Mouse (Mus musculus): Measurements from ENCODE around the gene Slc2a9. TPM values are rescaled to one million over a fixed set of nuclear protein-coding genes. Genes with fewer than 3 reads are reported as not detected.

The Slc2a9 gene
- polyA plus RNA-seq, 1 experiment: not detected

DNA sequence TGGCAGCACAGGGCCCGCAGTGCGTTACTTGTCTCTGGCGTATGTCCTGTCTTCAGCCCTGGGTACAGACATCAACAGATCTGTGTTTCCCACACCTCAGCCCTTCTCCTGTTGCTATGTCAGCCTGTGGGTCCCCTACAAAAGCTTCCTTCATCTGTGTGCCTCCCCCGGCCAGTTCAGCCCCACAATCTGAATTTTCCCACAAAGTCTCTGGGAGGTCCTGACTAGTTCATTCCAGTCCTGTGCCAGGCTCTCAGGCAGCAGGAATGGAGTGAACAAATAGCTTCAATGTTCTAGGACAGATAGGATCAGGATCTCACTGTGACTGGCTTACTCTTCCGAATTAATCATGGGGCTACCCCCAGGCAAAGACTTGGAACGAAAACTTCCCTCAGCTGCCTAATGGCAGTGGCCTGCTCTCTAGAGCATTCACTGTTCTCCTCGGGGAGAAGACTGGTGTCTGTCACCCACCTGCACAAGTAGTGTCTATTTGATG lies 3.6 kb downstream of the Slc2a9 start:
- Histone ChIP-seq H3K9ac (ENCODE audit: low read depth, poor library complexity, severe bottlenecking) (no peak overlapping the region), H3K9me3 (replicated peaks; ENCODE audit: control insufficient read depth, insufficient read depth, low read length, poor library complexity, severe bottlenecking) (no peaks in the 10 kb centered on the region), H3K4me3 (ENCODE audit: low read depth, low read length) (no peak overlapping the region), H3K27ac (ENCODE audit: insufficient read depth, low read length) (no peak overlapping the region), H3K4me1 (ENCODE audit: control insufficient read depth, insufficient read depth, low read length) (no peaks in the 10 kb centered on the region), H3K36me3 (ENCODE audit: control insufficient read depth, insufficient read depth, low read length, poor library complexity, severe bottlenecking) (no peaks in the 10 kb centered on the region), H3K27me3 (ENCODE audit: control insufficient read depth, insufficient read depth, low read length, poor library complexity, severe bottlenecking) (no peaks in the 10 kb centered on the region)
- TF ChIP-seq EP300 (IDR thresholded peaks at IDR 0.05; ENCODE audit: insufficient read depth, low read depth, low read length): no peak
- TF ChIP-seq POLR2A (IDR thresholded peaks at IDR 0.05; ENCODE audit: insufficient read depth, low read length): no peak

DNA sequence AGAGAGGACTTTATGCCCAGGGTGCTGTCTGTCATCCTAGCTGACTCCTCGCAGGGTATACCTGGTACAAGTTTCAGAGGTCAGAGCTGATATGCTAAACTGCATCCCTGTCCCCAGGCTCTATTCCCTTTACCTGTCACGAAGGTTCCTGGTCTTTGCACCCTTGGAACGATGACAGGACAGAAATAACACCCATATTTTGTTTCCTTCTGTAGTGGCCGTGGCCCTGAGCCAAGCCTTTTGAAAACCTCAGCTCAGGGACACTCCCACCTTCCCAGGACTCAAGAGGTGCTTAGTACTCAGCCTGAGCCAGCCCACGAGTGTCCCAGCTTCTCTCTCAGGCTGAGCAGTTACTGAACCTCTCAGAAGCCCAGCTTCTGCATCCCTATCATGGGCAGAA lies 4.5 kb downstream of the Slc2a9 start:
- Histone ChIP-seq H3K27ac (ENCODE audit: insufficient read depth, low read length) (no peak overlapping the region), H3K4me3 (ENCODE audit: low read depth, low read length) (no peak overlapping the region), H3K27me3 (ENCODE audit: control insufficient read depth, insufficient read depth, low read length, poor library complexity, severe bottlenecking) (no peaks in the 10 kb centered on the region), H3K36me3 (ENCODE audit: control insufficient read depth, insufficient read depth, low read length, poor library complexity, severe bottlenecking) (no peaks in the 10 kb centered on the region), H3K9ac (ENCODE audit: low read depth, poor library complexity, severe bottlenecking) (no peak overlapping the region), H3K9me3 (replicated peaks; ENCODE audit: control insufficient read depth, insufficient read depth, low read length, poor library complexity, severe bottlenecking) (no peaks in the 10 kb centered on the region), H3K4me1 (ENCODE audit: control insufficient read depth, insufficient read depth, low read length) (no peaks in the 10 kb centered on the region)
- TF ChIP-seq POLR2A (IDR thresholded peaks at IDR 0.05; ENCODE audit: insufficient read depth, low read length): no peak
- no peak for TF ChIP-seq CTCF (IDR thresholded peaks at IDR 0.05; ENCODE audit: low read depth, low read length)
- TF ChIP-seq EP300 (IDR thresholded peaks at IDR 0.05; ENCODE audit: insufficient read depth, low read depth, low read length): no peak

DNA sequence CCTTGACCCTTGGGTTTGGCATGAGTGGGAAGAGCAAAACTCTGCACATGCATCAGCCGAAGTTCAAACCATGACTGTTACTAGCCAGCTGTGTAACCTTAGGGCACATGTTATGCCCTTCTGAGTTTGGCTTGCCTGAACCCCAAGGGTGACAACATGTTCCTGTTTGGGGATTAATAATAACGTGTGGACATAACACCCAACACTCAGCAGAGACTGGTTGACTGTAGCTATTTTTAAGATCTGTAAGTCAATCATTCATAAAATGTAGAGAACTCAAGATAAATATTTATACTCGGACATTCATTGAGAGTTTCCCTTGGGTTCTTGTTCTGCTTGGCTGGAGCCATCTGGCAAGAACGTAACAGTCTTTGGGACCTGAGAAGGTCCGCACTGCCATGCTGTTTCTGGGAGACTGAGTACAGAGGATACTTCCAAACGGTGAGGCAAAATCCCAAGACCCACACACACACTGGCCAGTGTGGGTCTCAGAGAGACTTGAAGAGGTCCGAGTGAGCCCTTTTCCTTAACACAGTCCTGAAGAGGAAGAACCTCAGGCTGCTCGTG lies 6.4 kb downstream of the Slc2a9 start:
- TF ChIP-seq EP300 (IDR thresholded peaks at IDR 0.05; ENCODE audit: insufficient read depth, low read depth, low read length) (no peak), POLR2A (IDR thresholded peaks at IDR 0.05; ENCODE audit: insufficient read depth, low read length) (no peak), CTCF (IDR thresholded peaks at IDR 0.05; ENCODE audit: low read depth, low read length) (no peak)
- H3K4me1 ChIP-seq (ENCODE audit: control insufficient read depth, insufficient read depth, low read length): no peaks in the 10 kb centered on the region
- H3K27ac ChIP-seq (ENCODE audit: insufficient read depth, low read length): no peak overlapping the region
- H3K9ac ChIP-seq (ENCODE audit: low read depth, poor library complexity, severe bottlenecking): no peak overlapping the region
- no peaks in the 10 kb centered on the region for H3K36me3 ChIP-seq (ENCODE audit: control insufficient read depth, insufficient read depth, low read length, poor library complexity, severe bottlenecking)
- no peaks in the 10 kb centered on the region for H3K9me3 ChIP-seq (replicated peaks; ENCODE audit: control insufficient read depth, insufficient read depth, low read length, poor library complexity, severe bottlenecking)
- H3K4me3 ChIP-seq (ENCODE audit: low read depth, low read length): no peak overlapping the region
- H3K27me3 ChIP-seq (ENCODE audit: control insufficient read depth, insufficient read depth, low read length, poor library complexity, severe bottlenecking): no peaks in the 10 kb centered on the region

DNA sequence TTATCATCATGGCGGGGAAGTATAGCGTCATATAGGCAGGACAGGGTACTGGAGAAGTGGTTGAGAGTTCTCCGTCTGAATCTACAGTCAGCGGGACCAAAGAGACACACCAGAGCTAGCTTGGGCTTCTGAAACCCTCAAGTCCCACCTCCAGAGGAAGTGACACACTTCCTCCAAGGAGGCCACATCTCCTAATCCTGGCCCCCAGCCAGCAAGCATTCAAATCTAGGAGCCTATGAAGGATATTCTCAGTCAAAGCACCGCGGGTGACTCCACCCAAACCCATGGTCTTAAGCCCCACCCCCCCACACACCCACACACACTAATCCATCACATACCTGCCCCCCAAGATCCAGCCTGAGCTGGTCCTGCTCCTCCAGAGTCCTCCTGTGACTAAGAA lies 9.1 kb downstream of the Slc2a9 start:
- H3K27ac ChIP-seq (ENCODE audit: insufficient read depth, low read length): no peak overlapping the region
- H3K9me3 ChIP-seq (replicated peaks; ENCODE audit: control insufficient read depth, insufficient read depth, low read length, poor library complexity, severe bottlenecking): no peaks in the 10 kb centered on the region
- H3K36me3 ChIP-seq (ENCODE audit: control insufficient read depth, insufficient read depth, low read length, poor library complexity, severe bottlenecking): no peaks in the 10 kb centered on the region
- H3K4me1 ChIP-seq (ENCODE audit: control insufficient read depth, insufficient read depth, low read length): no peaks in the 10 kb centered on the region
- H3K4me3 ChIP-seq (ENCODE audit: low read depth, low read length): no peak overlapping the region
- TF ChIP-seq POLR2A (IDR thresholded peaks at IDR 0.05; ENCODE audit: insufficient read depth, low read length) (no peak), EP300 (IDR thresholded peaks at IDR 0.05; ENCODE audit: insufficient read depth, low read depth, low read length) (no peak), CTCF (IDR thresholded peaks at IDR 0.05; ENCODE audit: low read depth, low read length) (no peak)
- H3K27me3 ChIP-seq (ENCODE audit: control insufficient read depth, insufficient read depth, low read length, poor library complexity, severe bottlenecking): no peaks in the 10 kb centered on the region
- no peak overlapping the region for H3K9ac ChIP-seq (ENCODE audit: low read depth, poor library complexity, severe bottlenecking)

DNA sequence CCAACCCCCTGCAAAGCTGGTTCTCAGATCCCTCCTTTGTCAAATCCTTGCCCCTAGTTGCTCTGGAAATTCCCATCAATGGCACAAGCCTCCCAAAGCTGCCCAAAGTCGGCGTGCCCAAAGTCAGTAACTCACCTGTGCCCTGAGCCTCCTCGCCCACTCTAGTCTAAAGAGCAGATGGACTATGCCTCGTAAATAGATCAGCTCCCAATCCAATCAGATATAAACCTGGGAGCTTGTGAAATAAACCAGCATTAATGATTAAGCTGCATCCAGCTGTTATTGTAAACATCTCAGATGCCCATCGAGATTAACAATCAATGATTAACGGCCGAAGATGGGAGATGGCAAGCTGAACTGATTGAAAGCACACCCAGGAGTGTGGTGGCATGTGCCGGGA lies 11.2 kb downstream of the Slc2a9 start:
- H3K36me3 ChIP-seq (ENCODE audit: control insufficient read depth, insufficient read depth, low read length, poor library complexity, severe bottlenecking): no peaks in the 10 kb centered on the region
- no peak for TF ChIP-seq CTCF (IDR thresholded peaks at IDR 0.05; ENCODE audit: low read depth, low read length)
- TF ChIP-seq EP300 (IDR thresholded peaks at IDR 0.05; ENCODE audit: insufficient read depth, low read depth, low read length): no peak
- H3K9me3 ChIP-seq (replicated peaks; ENCODE audit: control insufficient read depth, insufficient read depth, low read length, poor library complexity, severe bottlenecking): no peaks in the 10 kb centered on the region
- H3K27ac ChIP-seq (ENCODE audit: insufficient read depth, low read length): no peak overlapping the region
- peaks cover 5% of the 10 kb centered on the region for H3K4me1 ChIP-seq (ENCODE audit: control insufficient read depth, insufficient read depth, low read length)
- no peaks in the 10 kb centered on the region for H3K27me3 ChIP-seq (ENCODE audit: control insufficient read depth, insufficient read depth, low read length, poor library complexity, severe bottlenecking)
- no peak overlapping the region for H3K9ac ChIP-seq (ENCODE audit: low read depth, poor library complexity, severe bottlenecking)
- H3K4me3 ChIP-seq (ENCODE audit: low read depth, low read length): no peak overlapping the region

DNA sequence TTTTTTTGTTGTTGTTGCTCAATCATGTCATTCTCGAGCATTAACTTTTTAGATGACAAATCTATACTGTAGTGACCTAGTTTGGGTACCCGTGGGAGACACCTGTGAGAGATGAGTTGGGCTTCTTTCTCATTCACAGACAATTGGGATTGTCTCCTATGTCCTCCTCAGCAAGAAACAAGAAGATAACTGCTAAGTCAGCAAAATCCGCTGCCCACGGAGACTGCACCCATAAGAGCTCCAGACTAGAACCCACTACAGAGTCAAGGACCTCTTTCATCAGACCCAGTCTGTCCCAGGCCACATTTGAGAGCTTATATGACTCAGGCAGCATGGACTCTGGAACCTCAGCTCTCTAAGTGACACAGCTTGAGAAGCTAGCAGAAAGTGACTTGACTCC lies 13.2 kb downstream of the Slc2a9 start:
- TF ChIP-seq POLR2A (IDR thresholded peaks at IDR 0.05; ENCODE audit: insufficient read depth, low read length) (no peak), EP300 (IDR thresholded peaks at IDR 0.05; ENCODE audit: insufficient read depth, low read depth, low read length) (no peak), CTCF (IDR thresholded peaks at IDR 0.05; ENCODE audit: low read depth, low read length) (no peak)
- H3K9ac ChIP-seq (ENCODE audit: low read depth, poor library complexity, severe bottlenecking): no peak overlapping the region
- no peak overlapping the region for H3K4me3 ChIP-seq (ENCODE audit: low read depth, low read length)
- H3K4me1 ChIP-seq (ENCODE audit: control insufficient read depth, insufficient read depth, low read length): peaks cover 5% of the 10 kb centered on the region
- H3K36me3 ChIP-seq (ENCODE audit: control insufficient read depth, insufficient read depth, low read length, poor library complexity, severe bottlenecking): no peaks in the 10 kb centered on the region
- no peak overlapping the region for H3K27ac ChIP-seq (ENCODE audit: insufficient read depth, low read length)
- H3K27me3 ChIP-seq (ENCODE audit: control insufficient read depth, insufficient read depth, low read length, poor library complexity, severe bottlenecking): no peaks in the 10 kb centered on the region
- no peaks in the 10 kb centered on the region for H3K9me3 ChIP-seq (replicated peaks; ENCODE audit: control insufficient read depth, insufficient read depth, low read length, poor library complexity, severe bottlenecking)

All from ES-Bruce4 (cell line).